Mouse (Mus musculus) CH12F3 (cell line): ENCODE measurements around the gene Rcl1.

Experiments used
- in situ Hi-C: fragments of 300-500 bp; cut with MboI; formaldehyde crosslinking; loops from 2 replicates; pipeline ENCODE4 v1.14.3; 2020; ENCODE audit warnings: low sequenced_read_pairs

The Rcl1 gene

DNA sequence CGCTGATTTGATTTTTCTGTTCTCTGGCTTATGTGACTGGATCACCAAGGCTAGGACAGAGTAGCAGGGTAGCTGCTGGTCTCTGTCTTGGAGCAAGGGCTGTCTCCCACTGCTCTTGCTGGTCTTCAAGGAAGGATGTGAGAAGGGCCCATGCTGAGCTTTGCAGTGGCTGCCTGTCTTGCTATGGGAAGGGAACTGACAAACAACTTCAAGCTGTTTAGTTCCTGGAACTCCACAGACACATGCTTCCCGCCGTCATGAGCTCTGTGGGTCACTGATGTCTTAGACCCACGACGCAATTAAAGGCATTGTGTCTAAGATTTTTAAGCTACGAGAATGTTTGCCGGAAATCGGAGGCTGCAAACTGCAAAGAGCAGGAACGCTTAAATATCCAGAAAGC is 45.6 kb downstream of the Rcl1 start:
- in situ Hi-C loops = no loop called here

DNA sequence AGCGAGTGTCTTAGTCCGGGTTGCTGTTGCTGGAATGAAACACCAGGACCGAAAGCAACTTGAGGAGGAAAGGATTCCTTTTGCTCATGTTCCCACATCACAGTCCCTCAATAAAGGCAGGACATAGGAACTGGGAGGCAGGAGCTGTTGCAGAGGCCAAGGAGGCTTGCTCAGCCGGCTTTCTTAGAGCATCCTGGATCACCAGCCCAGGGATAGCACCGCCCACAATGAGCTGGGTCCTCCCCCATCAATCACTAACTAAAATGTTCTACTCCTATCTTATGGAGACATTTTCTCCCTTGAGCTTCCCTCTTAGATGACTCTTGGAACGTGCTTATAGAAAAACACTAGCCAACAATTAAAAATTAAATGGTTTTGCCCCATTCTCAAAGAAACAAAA is 48.4 kb downstream of the Rcl1 start:
- in situ Hi-C loops = no loop called here

DNA sequence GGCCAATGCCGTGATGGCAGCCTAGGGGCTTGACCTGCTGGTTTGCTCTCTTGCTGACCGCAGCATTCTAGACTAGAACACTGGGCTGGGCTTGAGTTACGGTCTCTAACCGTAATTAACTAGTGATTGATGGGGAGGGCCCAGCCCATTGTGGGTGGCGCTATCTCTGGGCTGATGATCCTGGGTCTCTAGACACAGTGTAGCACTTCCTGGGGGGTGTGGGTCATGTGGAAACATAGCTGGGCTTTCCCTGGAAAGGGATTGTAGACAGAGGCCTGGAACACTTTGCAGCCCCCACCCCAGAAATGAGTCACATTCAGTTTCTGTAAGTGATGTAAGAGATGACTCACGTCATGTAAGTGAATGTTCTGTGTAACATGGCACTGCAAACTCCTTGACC is 48.9 kb downstream of the Rcl1 start:
- in situ Hi-C loops = no loop called here

DNA sequence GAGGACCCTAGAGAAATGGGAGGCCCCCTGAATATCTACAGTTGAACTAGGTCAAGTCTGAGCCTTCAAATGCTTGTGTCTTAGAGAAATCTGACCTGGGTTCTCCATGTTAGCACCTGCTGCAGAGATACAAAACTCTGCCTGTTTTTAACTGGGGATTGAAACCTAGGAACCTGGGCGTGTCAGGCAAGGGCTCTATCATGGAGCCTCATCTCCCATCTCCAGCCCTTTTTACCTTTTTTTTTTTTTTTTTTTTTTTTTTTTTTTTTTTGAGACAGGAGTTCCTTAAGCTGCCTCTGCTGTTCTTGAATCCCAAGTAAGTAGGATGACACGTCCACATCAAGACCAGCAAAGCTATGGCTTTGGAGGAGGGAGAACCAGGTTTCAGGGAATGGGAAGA is 50.3 kb downstream of the Rcl1 start:
- in situ Hi-C loops = no loop called here

DNA sequence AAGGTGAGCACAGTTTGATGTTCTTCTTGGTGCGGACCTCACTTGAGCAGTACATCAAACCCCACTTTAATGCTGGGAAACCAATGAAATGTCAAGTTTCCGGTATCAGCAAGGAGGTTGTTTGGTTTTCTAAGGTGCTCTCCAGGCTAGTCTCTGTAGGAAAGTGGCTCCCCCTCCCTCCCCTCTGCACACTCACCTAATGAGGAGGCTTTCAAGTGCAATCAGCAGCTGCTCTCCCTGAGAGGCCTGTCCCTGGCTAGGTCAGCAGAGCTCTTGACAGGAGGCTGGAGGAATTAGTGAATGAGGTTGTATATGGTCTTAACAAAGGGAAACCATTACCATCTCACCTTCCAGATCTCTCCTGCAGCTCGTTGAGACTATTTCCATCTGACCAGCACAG is 54.4 kb downstream of the Rcl1 start:
- in situ Hi-C loops = no loop called here

DNA sequence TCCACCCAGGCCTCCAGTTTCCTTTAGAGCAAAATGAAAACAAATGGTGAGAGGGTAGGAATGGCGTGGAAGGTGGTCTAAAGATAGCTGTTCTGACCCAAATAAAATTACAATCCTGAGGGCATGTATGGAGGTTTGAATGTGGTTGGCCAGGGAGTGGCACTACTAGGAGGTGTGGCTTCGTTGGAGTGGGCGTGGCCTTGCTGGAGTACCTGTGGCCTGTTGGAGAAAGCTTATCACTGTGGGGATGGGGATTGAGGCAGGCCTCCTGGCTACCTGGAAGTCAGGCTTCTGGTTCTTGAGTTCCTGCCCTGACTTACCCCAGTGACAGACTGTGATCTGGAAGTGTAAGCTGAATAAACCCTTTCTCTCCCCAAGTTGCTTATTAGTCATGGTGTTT is 55.2 kb downstream of the Rcl1 start:
- in situ Hi-C loops = no loop called here

DNA sequence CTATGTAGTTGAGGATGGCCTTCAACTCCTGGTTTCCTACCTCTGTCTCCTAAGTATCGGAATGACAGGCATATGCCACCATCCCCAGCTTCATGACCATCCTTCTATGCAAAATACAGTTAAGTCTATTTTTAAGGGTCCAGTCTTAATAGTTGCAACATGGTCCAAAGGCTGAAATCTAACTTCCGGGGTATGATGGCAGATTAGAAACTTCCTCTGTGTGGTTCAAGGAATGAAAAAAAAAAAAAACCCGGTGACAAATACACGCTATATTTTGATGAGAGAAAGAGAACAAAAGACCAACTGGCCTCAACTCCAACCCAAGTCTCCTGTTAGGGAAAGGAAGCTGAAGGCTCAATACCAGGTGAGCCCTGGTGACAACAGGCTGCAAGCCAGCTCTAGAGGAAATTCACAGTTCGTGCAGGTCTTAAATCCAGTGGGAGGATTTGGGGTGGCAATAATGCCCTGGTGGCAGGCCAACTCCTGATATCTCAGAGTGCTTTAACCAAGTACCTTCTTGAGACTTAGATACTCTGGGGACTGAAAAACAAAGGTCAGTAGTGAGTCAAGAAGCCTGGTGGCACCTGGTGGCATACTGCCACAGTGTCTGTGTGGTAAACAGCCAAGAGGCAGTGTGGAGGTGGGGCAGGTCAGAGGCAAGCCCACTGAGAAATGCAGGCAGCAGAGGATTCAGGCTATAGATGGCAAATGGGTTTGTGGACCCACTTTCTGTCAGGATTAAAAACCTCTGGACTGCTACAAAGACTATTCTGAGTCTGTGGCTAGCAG is 56.7 kb downstream of the Rcl1 start:
- in situ Hi-C loops = no loop called here

DNA sequence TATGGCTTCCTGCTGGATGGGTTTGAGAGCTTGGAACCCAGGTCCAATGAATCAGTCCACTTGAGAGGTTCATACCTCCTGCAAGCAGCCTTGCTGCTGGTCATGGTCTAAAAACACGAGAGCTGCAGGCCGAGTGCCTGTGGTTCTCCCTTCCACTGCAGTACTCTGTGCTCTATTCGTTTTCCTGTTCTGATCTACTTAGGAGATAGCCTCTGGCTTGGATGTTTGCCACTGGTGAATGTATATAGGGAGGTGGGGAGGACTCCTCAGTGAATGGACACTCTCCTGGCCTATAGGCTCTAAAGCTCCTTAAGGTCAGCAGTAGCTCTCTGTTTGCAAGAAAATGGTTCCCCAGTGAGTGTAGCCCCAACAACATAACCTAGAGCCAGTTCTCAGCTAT is 57.3 kb downstream of the Rcl1 start:
- in situ Hi-C loops = no loop called here

DNA sequence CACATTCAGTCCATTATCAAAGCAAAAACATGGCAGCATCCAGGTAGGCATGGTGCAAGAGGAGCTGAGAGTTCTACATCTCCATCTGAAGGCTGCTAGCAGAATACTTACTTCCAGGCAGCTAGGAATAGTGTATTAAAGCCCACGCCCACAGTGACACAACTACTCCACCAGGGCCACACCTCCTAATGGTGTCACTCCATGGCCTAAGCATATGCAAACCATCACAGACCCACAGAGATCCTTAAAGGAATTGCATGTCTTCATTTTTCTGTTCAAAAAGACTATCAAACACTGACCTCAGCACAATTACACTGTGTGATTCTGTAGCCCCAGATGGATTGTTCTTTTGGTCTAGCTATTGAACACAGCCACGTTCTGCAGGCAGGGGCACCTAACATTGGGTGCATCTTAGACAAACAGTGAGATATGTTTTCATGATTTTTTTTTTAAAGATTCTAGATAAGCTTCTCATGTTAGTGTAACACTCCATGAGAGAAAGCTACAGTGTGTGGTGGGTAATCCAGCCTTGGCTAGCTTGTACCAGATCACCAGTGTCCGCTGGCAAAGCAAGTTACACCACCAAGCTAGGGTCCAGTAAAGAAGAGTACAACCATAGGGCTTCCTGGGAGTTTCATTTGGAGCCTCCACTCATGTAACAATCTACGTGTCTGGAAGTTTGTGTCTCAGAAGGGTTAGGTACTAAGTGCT is 62.8 kb downstream of the Rcl1 start:
- in situ Hi-C loops = no loop called here

DNA sequence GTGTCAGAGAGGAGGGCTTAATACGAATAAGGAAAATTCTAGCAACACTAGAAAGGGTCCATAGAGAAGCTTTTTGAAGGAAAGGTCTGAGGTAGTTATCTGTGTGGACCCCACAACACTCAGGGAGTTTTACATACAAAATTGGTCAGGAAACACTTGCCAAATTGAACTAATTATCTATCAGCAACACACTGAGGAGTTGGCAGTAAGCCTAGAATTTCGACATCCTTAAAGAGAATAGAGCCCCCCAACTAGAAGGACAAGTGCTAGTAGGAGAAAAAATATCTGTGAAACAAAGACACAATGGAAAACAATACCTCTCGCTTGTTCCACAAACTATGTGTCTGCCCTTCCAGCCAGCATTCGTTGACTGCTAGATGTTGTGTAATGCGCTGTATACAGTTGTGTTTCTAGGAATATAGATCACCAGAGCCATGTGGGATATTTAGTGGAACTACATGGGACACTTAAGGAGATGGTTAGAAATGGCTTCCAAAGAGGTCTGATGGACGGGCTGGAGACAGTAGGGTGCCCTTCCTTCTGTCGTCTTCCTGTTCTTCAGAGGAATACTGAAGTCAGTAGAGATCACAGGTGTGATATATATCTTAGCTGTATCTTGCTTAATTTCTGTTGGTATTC is 63.5 kb downstream of the Rcl1 start:
- in situ Hi-C loops = no loop called here

DNA sequence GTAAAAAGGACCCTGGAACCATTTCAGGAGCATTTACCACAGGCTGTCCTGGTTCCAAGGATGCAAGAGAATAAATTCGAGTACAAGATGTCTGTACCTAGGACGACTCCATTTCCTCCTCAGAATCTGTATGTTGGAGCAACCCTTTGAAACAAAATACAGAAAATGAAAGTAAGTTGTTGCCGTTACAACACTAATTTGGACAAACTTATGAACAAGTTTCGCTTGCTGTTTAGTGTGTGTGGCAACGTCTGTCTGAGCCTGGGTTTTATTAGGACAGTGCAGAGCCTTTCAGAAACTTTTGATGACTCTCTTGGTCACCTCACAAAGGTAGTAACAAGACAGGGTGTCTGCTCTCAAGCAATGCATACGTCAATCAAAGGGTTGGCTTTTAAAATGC is 66.8 kb downstream of the Rcl1 start:
- in situ Hi-C loops = no loop called here

DNA sequence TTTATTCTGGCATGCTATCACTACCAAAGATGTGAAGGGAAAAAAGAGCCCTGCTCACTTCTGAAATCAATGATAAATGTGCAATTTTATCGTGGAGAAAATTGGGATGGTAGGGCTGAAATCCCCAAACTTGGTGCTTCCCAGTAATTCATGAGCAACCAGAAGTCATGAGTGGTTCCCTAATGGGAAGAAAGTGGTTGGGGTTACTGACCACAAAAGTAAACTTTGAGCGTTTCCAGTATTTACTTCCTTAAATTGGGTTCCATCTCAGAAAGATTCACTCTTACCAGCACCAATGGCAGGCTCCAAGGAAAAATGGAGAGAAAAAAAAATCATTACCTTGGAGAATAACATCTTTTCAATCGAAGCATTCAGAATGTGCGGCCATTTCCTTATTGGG is 79.2 kb downstream of the Rcl1 start:
- in situ Hi-C loops = no loop called here

DNA sequence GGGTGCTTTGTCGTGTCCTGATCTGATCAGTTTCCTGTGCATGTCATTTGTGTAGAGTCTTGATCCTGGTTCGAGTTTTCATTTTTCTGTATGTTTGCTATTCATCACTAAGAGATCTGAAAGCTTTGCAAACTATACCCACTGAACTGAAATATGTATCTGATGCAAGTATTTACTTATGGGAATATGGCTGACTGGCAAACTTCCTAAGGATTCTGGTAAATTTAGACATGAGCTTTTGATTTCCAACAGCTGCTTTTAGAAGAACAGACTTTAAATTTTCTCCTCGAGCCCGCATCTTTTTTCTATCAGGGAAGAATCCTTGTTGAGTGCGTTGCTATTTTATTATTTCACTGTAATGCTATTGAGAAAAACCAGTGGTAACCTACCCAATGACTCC is 81.0 kb downstream of the Rcl1 start:
- in situ Hi-C loops = no loop called here

DNA sequence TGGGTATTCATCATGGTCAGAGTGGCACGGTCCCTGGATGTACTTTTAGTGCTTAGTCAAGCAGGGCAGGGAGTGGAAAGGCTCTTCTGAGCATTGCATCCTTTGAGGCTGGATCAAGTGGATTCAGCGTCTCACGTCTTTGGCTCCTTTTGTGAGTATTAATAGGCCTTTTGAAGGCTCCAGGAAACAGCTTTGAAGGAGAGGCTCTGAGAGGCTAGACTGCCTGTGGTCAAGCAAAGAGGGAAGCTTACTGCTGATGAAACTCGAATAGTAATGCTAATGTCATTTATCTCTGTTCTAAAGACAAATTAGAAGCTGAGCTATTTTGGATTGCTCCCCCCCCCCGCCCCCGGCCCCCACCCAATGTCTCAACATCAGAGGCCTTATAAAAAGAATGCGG is 83.9 kb downstream of the Rcl1 start:
- in situ Hi-C loops = no loop called here

DNA sequence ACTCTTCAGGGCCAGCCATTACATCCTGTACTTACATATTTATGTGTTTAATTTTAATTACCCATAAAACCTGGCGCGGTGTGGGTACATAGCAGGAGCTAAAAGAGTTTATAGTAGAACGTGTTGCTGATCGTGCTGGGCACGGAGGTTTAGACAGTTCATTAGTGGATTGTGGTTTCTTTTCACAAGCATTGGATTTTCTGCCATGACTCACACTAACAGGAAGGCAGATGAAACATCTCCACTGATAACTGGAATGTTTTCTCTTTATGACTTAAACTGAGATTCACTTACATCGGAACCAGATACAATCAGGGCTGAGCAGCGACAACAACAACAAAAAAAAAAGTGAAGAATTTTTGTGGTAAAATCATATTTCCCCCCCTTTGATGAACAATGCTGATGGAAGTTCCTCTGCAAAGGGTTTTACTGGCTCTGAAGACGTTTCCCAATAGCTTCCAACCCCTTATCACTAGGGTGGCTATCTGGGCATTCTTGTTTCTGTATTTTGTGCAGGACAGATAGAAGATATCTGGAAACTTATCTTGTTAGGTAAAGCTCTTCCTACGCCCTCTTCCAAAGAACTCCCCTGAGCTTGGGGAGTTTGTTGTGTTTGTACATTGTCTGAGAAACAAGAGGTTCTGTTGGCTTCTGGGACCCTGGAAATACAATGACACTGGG is 84.5 kb downstream of the Rcl1 start:
- in situ Hi-C loops = no loop called here

DNA sequence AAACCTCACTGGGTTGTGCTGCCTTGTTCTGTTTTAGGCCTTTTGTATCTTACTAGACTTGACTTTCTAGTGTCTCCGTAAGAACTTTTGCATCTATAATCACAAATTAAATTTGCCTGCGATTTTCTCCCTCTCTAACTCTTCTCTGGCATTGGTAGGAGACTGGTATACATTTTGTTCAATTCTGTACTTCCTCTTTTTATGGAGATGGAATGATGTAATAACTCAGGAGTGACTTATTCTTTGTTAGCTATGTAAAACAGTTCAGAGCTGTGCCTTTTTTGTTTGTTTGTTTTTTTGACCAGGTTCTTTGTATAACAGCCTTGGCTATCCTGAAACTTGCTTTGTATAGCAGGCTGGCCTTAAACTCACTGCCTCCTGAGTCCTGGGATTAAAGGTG is 87.7 kb downstream of the Rcl1 start:
- in situ Hi-C loops = no loop called here
